Mouse (Mus musculus) forebrain, embryonic 16.5 days (tissue): ENCODE results near the gene Chmp6. TPM values are rescaled to one million over a fixed set of nuclear protein-coding genes. Genes with fewer than 3 reads are reported as not detected.

ENCODE experiments used
- ATAC-seq: fragments of 200-750 bp; cut with Nextera tagmentation; 2 replicates; pipeline ENCODE4 v1.8.0; 2017; ENCODE audit warnings: mild to moderate bottlenecking, moderate library complexity
- H3K27ac ChIP-seq: fragments of 300-500 bp; sonication (generic); 2 replicates; pipeline ENCODE4 v1.5.1; 2014; ENCODE audit warnings: low read length, control low read depth
- H3K27me3 ChIP-seq: fragments of 300-500 bp; sonication (generic); replicated peaks from 2 replicates; pipeline ENCODE4 v1.6.1; 2014; ENCODE audit warnings: low read length; ENCODE audit not compliant: control insufficient read depth, insufficient read depth
- H3K36me3 ChIP-seq: fragments of 300-500 bp; sonication (generic); 2 replicates; pipeline ENCODE4 v1.6.1; 2014; ENCODE audit not compliant: control insufficient read depth, insufficient read depth
- H3K4me1 ChIP-seq: fragments of 300-500 bp; sonication (generic); replicated peaks from 2 replicates; pipeline ENCODE4 v1.6.1; 2014; ENCODE audit warnings: low read length; ENCODE audit not compliant: control insufficient read depth, insufficient read depth
- H3K4me2 ChIP-seq: fragments of 300-500 bp; sonication (generic); 2 replicates; pipeline ENCODE4 v1.6.1; 2014; ENCODE audit warnings: mild to moderate bottlenecking, low read length, control low read depth
- H3K4me3 ChIP-seq: fragments of 300-500 bp; sonication (generic); replicated peaks from 2 replicates; pipeline ENCODE4 v1.5.1; 2014; ENCODE audit warnings: mild to moderate bottlenecking, low read length, control low read depth
- H3K9ac ChIP-seq: fragments of 300-500 bp; sonication (generic); replicated peaks from 2 replicates; pipeline ENCODE4 v1.6.1; 2014; ENCODE audit warnings: low read depth, low read length, control low read depth
- H3K9me3 ChIP-seq: fragments of 300-500 bp; sonication (generic); 2 replicates; pipeline ENCODE4 v1.6.1; 2016; ENCODE audit warnings: low read length; ENCODE audit not compliant: control insufficient read depth
- WGBS: fragments of 180-500 bp; shearing (Covaris S2); extraction: QIAGEN DNeasy Blood & Tissue Kit; methylation state at CpG from one replicate; pipeline ENCODE4 v1.1.7; 2014; 5-methylcytosine and 5-hydroxymethylcytosine counted together
- polyA plus RNA-seq: library from polyadenylated mRNA; unstranded; fragments of >200 nt; fragmentation: Nextera tagmentation; extraction: Ambion mirVana; gene quantifications from 2 replicates; pipeline ENCODE4 v1.2.1, GENCODE M21; 2015

Chmp6 gene
- polyA plus RNA-seq, 1 experiment from 2014 or later, result 96.5 TPM

- Histone ChIP-seq H3K4me3 (no peak overlapping the region), H3K27ac (no peak overlapping the region), H3K4me2 (no peak overlapping the region), H3K9ac (no peak overlapping the region), H3K27me3 (no peaks in the 10 kb centered on the region), H3K36me3 (peaks cover 3% of the 10 kb centered on the region; the same call in 1 of the 2 replicates), H3K9me3 (no peaks in the 10 kb centered on the region), H3K4me1 (peaks cover 8% of the 10 kb centered on the region)
- 67% methylated on average over 13 of the region's 13 CpGs for WGBS
- no peak for ATAC-seq
These were observed 43.3 kb downstream of the Chmp6 start for GRCm38 (mm10) chr11:119956590-119956989.

DNA sequence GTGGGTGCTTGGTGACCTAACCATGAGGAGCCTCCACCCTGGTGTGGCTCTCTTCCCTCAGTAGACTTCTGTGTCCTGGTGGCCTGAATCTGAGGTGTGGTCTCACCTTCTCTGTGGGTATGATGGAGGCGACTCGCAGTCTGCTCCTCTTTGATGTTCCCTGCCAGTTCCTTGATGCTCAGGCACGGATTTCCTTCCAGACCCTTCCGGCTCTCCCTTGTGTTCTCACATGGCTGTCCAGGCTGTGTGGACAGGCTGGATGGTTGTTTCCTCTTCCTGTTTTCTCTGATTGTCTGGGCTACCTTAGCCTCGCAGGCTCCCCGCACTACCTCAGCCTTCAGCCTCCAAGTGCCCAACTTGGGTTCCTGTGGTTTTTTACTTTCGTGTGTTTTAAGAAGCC is 45.6 kb downstream of the Chmp6 start:
- no peaks in the 10 kb centered on the region for H3K4me1 ChIP-seq
- ATAC-seq, result no peak
- H3K27me3 ChIP-seq, result no peaks in the 10 kb centered on the region
- no peaks in the 10 kb centered on the region for H3K9me3 ChIP-seq
- no peak overlapping the region for H3K27ac ChIP-seq
- WGBS, result 88% methylated on average over 7 of the region's 7 CpGs
- H3K9ac ChIP-seq, result no peak overlapping the region
- peaks cover 3% of the 10 kb centered on the region; the same call in 1 of the 2 replicates for H3K36me3 ChIP-seq
- no peak overlapping the region for H3K4me3 ChIP-seq
- no peak overlapping the region for H3K4me2 ChIP-seq

- Histone ChIP-seq H3K9ac (no peak overlapping the region), H3K4me2 (no peak overlapping the region), H3K27ac (no peak overlapping the region), H3K27me3 (no peaks in the 10 kb centered on the region), H3K4me3 (no peak overlapping the region), H3K4me1 (no peaks in the 10 kb centered on the region), H3K36me3 (peaks cover 3% of the 10 kb centered on the region; the same call in 1 of the 2 replicates), H3K9me3 (no peaks in the 10 kb centered on the region)
- WGBS, result 64% methylated on average over 4 of the region's 4 CpGs
- no peak for ATAC-seq
These were observed 46.5 kb downstream of the Chmp6 start for GRCm38 (mm10) chr11:119959714-119960113.

GRCm38 (mm10) chr11:119960671-119961070 is 47.4 kb downstream of the Chmp6 start:
- Histone ChIP-seq H3K4me1 (no peaks in the 10 kb centered on the region), H3K9ac (no peak overlapping the region), H3K27ac (no peak overlapping the region), H3K36me3 (peaks cover 3% of the 10 kb centered on the region; the same call in 1 of the 2 replicates), H3K4me2 (no peak overlapping the region), H3K4me3 (no peak overlapping the region), H3K27me3 (no peaks in the 10 kb centered on the region), H3K9me3 (no peaks in the 10 kb centered on the region)
- ATAC-seq, result no peak
- WGBS, result 92% methylated on average over 6 of the region's 6 CpGs

GRCm38 (mm10) chr11:119961511-119961910 is 48.3 kb downstream of the Chmp6 start:
- 68% methylated on average over 3 of the region's 3 CpGs for WGBS
- H3K27me3 ChIP-seq, result no peaks in the 10 kb centered on the region
- H3K27ac ChIP-seq, result no peak overlapping the region
- H3K9ac ChIP-seq, result no peak overlapping the region
- H3K36me3 ChIP-seq, result peaks cover 3% of the 10 kb centered on the region
- ATAC-seq, result no peak
- no peaks in the 10 kb centered on the region for H3K9me3 ChIP-seq
- H3K4me3 ChIP-seq, result no peak overlapping the region
- no peak overlapping the region for H3K4me2 ChIP-seq
- H3K4me1 ChIP-seq, result no peaks in the 10 kb centered on the region

DNA sequence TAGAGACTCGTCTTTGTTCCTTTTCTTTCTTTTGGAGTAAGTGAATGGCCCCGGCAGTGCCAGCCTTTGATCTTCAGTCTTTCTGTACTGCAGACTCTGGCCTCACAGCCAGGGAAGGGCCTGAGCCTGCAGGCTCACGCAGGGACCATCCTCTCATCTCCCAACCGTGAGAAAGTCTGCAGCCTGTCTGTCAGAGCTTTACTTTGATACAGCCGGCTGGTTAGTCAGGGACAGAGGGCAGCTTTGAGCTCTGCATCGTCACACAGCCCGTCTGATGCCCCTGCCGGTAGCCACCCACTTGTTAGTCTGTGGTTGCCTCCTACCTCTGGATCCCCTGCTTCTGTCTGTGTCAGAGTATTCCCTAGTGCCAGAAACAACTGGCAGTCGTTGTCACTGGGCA is 51.8 kb downstream of the Chmp6 start:
- peaks cover 4% of the 10 kb centered on the region for H3K4me1 ChIP-seq
- no peaks in the 10 kb centered on the region for H3K27me3 ChIP-seq
- H3K27ac ChIP-seq, result no peak overlapping the region
- 9% methylated on average over 9 of the region's 9 CpGs for WGBS
- no peak overlapping the region for H3K9ac ChIP-seq
- H3K4me2 ChIP-seq, result no peak overlapping the region
- no peak overlapping the region for H3K4me3 ChIP-seq
- peaks cover 3% of the 10 kb centered on the region for H3K36me3 ChIP-seq
- no peak for ATAC-seq
- no peaks in the 10 kb centered on the region for H3K9me3 ChIP-seq

DNA sequence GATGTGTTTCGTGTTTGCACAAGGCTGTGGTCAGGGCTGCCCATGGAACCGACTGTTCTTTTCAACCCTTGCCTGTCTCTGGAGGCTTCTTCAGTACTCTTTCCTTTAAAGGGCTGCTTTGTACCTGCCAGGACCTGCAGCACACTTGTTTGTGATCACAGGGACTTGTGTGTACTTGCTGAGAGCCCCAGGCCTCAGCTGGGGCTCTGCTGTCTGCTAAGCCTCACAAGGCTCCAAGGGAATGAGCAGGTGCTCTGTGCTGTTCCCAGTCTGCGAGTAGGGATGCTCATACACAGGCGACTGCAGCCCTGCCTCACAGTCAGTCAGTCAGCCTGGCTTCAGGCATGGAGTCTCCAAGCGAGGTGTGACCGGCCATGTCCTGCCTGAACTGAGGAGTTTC is 53.1 kb downstream of the Chmp6 start:
- ATAC-seq, result no peak
- H3K9ac ChIP-seq, result no peak overlapping the region
- no peak overlapping the region for H3K4me2 ChIP-seq
- 86% methylated on average over 6 of the region's 6 CpGs for WGBS
- no peaks in the 10 kb centered on the region; the same call in 1 of the 2 replicates for H3K36me3 ChIP-seq
- H3K9me3 ChIP-seq, result no peaks in the 10 kb centered on the region
- no peak overlapping the region for H3K27ac ChIP-seq
- peaks cover 13% of the 10 kb centered on the region for H3K4me1 ChIP-seq
- no peak overlapping the region for H3K4me3 ChIP-seq
- no peaks in the 10 kb centered on the region for H3K27me3 ChIP-seq

GRCm38 (mm10) chr11:119967401-119967800 is 54.2 kb downstream of the Chmp6 start:
- H3K27ac ChIP-seq, result no peak overlapping the region
- no peaks in the 10 kb centered on the region; the same call in 1 of the 2 replicates for H3K36me3 ChIP-seq
- H3K4me1 ChIP-seq, result peaks cover 13% of the 10 kb centered on the region
- 68% methylated on average over 8 of the region's 8 CpGs for WGBS
- no peak overlapping the region for H3K4me3 ChIP-seq
- no peak overlapping the region for H3K9ac ChIP-seq
- H3K27me3 ChIP-seq, result no peaks in the 10 kb centered on the region
- H3K4me2 ChIP-seq, result no peak overlapping the region
- ATAC-seq, result no peak
- H3K9me3 ChIP-seq, result no peaks in the 10 kb centered on the region

DNA sequence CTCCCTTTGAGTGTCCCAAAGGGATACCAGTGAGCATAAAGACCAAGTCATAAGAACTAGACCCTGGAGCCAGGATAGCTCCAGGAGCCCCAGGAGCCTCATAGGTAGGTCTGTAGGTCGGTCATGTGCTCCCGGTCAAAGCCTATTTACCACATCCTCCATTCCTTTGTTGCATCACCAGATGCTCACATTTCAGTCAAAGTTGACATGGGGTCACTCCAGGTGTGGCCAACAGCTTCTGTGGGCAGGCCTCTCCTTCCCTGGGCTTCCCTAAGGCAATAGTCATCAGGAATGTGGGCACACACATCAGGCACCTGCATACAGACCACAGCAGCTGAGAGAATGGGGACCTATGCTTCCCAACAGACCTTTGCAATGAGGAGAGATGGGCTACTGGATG is 54.7 kb downstream of the Chmp6 start:
- no peaks in the 10 kb centered on the region for H3K27me3 ChIP-seq
- H3K4me2 ChIP-seq, result no peak overlapping the region
- no peak overlapping the region for H3K4me3 ChIP-seq
- H3K9me3 ChIP-seq, result no peaks in the 10 kb centered on the region
- no peaks in the 10 kb centered on the region; the same call in 1 of the 2 replicates for H3K36me3 ChIP-seq
- 83% methylated on average over 2 of the region's 2 CpGs for WGBS
- no peak overlapping the region for H3K9ac ChIP-seq
- H3K4me1 ChIP-seq, result peaks cover 13% of the 10 kb centered on the region
- no peak for ATAC-seq
- no peak overlapping the region for H3K27ac ChIP-seq
